Mouse (Mus musculus): ENCODE measurements around the gene Rpp14. TPM values are rescaled to one million over a fixed set of nuclear protein-coding genes. Genes with fewer than 3 reads are reported as not detected.
A peak's percentile ranks its signal among the peaks of the same experiment; 100 is the strongest.

Rpp14 gene
- 57.4 and 65.0 TPM in 2 replicates for polyA plus RNA-seq (2014; fragmentation: Nextera tagmentation; extraction: Ambion mirVana)

GRCm38 (mm10) chr14:8080165-8080679 lies at the start of gene Rpp14:
Gene Rpp14 (plus strand): TSS chr14:8080367.
- Histone ChIP-seq H3K4me2 (replicated peaks; ENCODE audit: low read depth, low read length) (peak within 1 kb of the TSS; percentile 95), H3K9ac (replicated peaks; ENCODE audit: low read depth, low read length) (peak within 1 kb of the TSS; percentile 81), H3K36me3 (ENCODE audit: control insufficient read depth, insufficient read depth, low read length) (peaks cover 8% of the 10 kb centered on the region; the same call in 1 of the 2 replicates), H3K27ac (ENCODE audit: low read length) (peak within 1 kb of the TSS; percentile 95), H3K9me3 (ENCODE audit: control insufficient read depth, low read depth, low read length) (no peaks in the 10 kb centered on the region), H3K4me3 (ENCODE audit: low read depth, low read length) (peak within 1 kb of the TSS; percentile 70), H3K4me1 (ENCODE audit: control insufficient read depth, insufficient read depth, low read length) (0 out of 2 replicates have a peak, but pooled peaks cover 8% of the 10 kb centered on the region), H3K27me3 (ENCODE audit: control insufficient read depth, insufficient read depth, low read length) (no peaks in the 10 kb centered on the region)
- WGBS, result under 1% methylated on average over 47 of the region's 47 CpGs
- ATAC-seq (ENCODE audit: insufficient number of reproducible peaks, insufficient read depth, low FRiP score, low read depth), result peak; percentile 95

GRCm38 (mm10) chr14:8030535-8030934 lies 49.6 kb upstream of the Rpp14 start:
- Histone ChIP-seq H3K4me1 (ENCODE audit: control insufficient read depth, insufficient read depth, low read length) (no peaks in the 10 kb centered on the region), H3K9ac (replicated peaks; ENCODE audit: low read depth, low read length) (no peak overlapping the region), H3K4me2 (replicated peaks; ENCODE audit: low read depth, low read length) (no peak overlapping the region), H3K27me3 (ENCODE audit: control insufficient read depth, insufficient read depth, low read length) (no peaks in the 10 kb centered on the region), H3K9me3 (ENCODE audit: control insufficient read depth, low read depth, low read length) (no peaks in the 10 kb centered on the region), H3K27ac (ENCODE audit: low read length) (no peak overlapping the region), H3K36me3 (ENCODE audit: control insufficient read depth, insufficient read depth, low read length) (no peaks in the 10 kb centered on the region), H3K4me3 (ENCODE audit: low read depth, low read length) (no peak overlapping the region)
- no peak for ATAC-seq (ENCODE audit: insufficient number of reproducible peaks, insufficient read depth, low FRiP score, low read depth)
- 64% methylated on average over 4 of the region's 4 CpGs for WGBS

GRCm38 (mm10) chr14:8032087-8032944 lies 47.9 kb upstream of the Rpp14 start:
- 82% methylated on average over 13 of the region's 13 CpGs for WGBS
- Histone ChIP-seq H3K4me3 (ENCODE audit: low read depth, low read length) (no peak overlapping the region), H3K4me1 (ENCODE audit: control insufficient read depth, insufficient read depth, low read length) (no peaks in the 10 kb centered on the region), H3K27me3 (ENCODE audit: control insufficient read depth, insufficient read depth, low read length) (no peaks in the 10 kb centered on the region), H3K36me3 (ENCODE audit: control insufficient read depth, insufficient read depth, low read length) (no peaks in the 10 kb centered on the region), H3K9me3 (ENCODE audit: control insufficient read depth, low read depth, low read length) (no peaks in the 10 kb centered on the region), H3K27ac (ENCODE audit: low read length) (no peak overlapping the region), H3K9ac (replicated peaks; ENCODE audit: low read depth, low read length) (no peak overlapping the region), H3K4me2 (replicated peaks; ENCODE audit: low read depth, low read length) (no peak overlapping the region)
- ATAC-seq (ENCODE audit: insufficient number of reproducible peaks, insufficient read depth, low FRiP score, low read depth), result no peak

- Histone ChIP-seq H3K9ac (replicated peaks; ENCODE audit: low read depth, low read length) (no peak overlapping the region), H3K4me3 (ENCODE audit: low read depth, low read length) (no peak overlapping the region), H3K4me2 (replicated peaks; ENCODE audit: low read depth, low read length) (no peak overlapping the region), H3K27me3 (ENCODE audit: control insufficient read depth, insufficient read depth, low read length) (no peaks in the 10 kb centered on the region), H3K36me3 (ENCODE audit: control insufficient read depth, insufficient read depth, low read length) (no peaks in the 10 kb centered on the region), H3K27ac (ENCODE audit: low read length) (no peak overlapping the region), H3K9me3 (ENCODE audit: control insufficient read depth, low read depth, low read length) (no peaks in the 10 kb centered on the region), H3K4me1 (ENCODE audit: control insufficient read depth, insufficient read depth, low read length) (no peaks in the 10 kb centered on the region)
- ATAC-seq (ENCODE audit: insufficient number of reproducible peaks, insufficient read depth, low FRiP score, low read depth), result no peak
- WGBS, result 64% methylated on average over 5 of the region's 5 CpGs
Measured at GRCm38 (mm10) chr14:8034561-8034960, 45.6 kb upstream of the Rpp14 start.

- no peak for ATAC-seq (ENCODE audit: insufficient number of reproducible peaks, insufficient read depth, low FRiP score, low read depth)
- H3K9ac ChIP-seq (replicated peaks; ENCODE audit: low read depth, low read length), result no peak overlapping the region
- 81% methylated on average over 6 of the region's 6 CpGs for whole genome bisulfite sequencing
- no peak overlapping the region for H3K4me3 ChIP-seq (ENCODE audit: low read depth, low read length)
- H3K27me3 ChIP-seq (ENCODE audit: control insufficient read depth, insufficient read depth, low read length), result no peaks in the 10 kb centered on the region
- no peaks in the 10 kb centered on the region for H3K36me3 ChIP-seq (ENCODE audit: control insufficient read depth, insufficient read depth, low read length)
- H3K4me2 ChIP-seq (replicated peaks; ENCODE audit: low read depth, low read length), result no peak overlapping the region
- H3K9me3 ChIP-seq (ENCODE audit: control insufficient read depth, low read depth, low read length), result no peaks in the 10 kb centered on the region
- H3K27ac ChIP-seq (ENCODE audit: low read length), result no peak overlapping the region
- no peaks in the 10 kb centered on the region for H3K4me1 ChIP-seq (ENCODE audit: control insufficient read depth, insufficient read depth, low read length)
Measured at GRCm38 (mm10) chr14:8035951-8036350, 44.2 kb upstream of the Rpp14 start.

GRCm38 (mm10) chr14:8036406-8036805 lies 43.8 kb upstream of the Rpp14 start:
- ATAC-seq (ENCODE audit: insufficient number of reproducible peaks, insufficient read depth, low FRiP score, low read depth), result no peak
- WGBS, result 70% methylated on average over 5 of the region's 5 CpGs
- Histone ChIP-seq H3K4me1 (ENCODE audit: control insufficient read depth, insufficient read depth, low read length) (no peaks in the 10 kb centered on the region), H3K27ac (ENCODE audit: low read length) (no peak overlapping the region), H3K9me3 (ENCODE audit: control insufficient read depth, low read depth, low read length) (no peaks in the 10 kb centered on the region), H3K4me3 (ENCODE audit: low read depth, low read length) (no peak overlapping the region), H3K9ac (replicated peaks; ENCODE audit: low read depth, low read length) (no peak overlapping the region), H3K36me3 (ENCODE audit: control insufficient read depth, insufficient read depth, low read length) (no peaks in the 10 kb centered on the region), H3K27me3 (ENCODE audit: control insufficient read depth, insufficient read depth, low read length) (no peaks in the 10 kb centered on the region), H3K4me2 (replicated peaks; ENCODE audit: low read depth, low read length) (no peak overlapping the region)

GRCm38 (mm10) chr14:8038150-8038549 lies 42.0 kb upstream of the Rpp14 start:
- 76% methylated on average over 5 of the region's 5 CpGs for WGBS
- Histone ChIP-seq H3K4me1 (ENCODE audit: control insufficient read depth, insufficient read depth, low read length) (no peaks in the 10 kb centered on the region), H3K36me3 (ENCODE audit: control insufficient read depth, insufficient read depth, low read length) (no peaks in the 10 kb centered on the region), H3K9ac (replicated peaks; ENCODE audit: low read depth, low read length) (no peak overlapping the region), H3K4me3 (ENCODE audit: low read depth, low read length) (no peak overlapping the region), H3K27ac (ENCODE audit: low read length) (no peak overlapping the region), H3K27me3 (ENCODE audit: control insufficient read depth, insufficient read depth, low read length) (no peaks in the 10 kb centered on the region), H3K4me2 (replicated peaks; ENCODE audit: low read depth, low read length) (no peak overlapping the region), H3K9me3 (ENCODE audit: control insufficient read depth, low read depth, low read length) (no peaks in the 10 kb centered on the region)
- ATAC-seq (ENCODE audit: insufficient number of reproducible peaks, insufficient read depth, low FRiP score, low read depth), result no peak

GRCm38 (mm10) chr14:8038791-8039448 lies 41.2 kb upstream of the Rpp14 start:
- no peaks in the 10 kb centered on the region for H3K27me3 ChIP-seq (ENCODE audit: control insufficient read depth, insufficient read depth, low read length)
- H3K36me3 ChIP-seq (ENCODE audit: control insufficient read depth, insufficient read depth, low read length), result no peaks in the 10 kb centered on the region
- ATAC-seq (ENCODE audit: insufficient number of reproducible peaks, insufficient read depth, low FRiP score, low read depth), result no peak
- no peaks in the 10 kb centered on the region for H3K4me1 ChIP-seq (ENCODE audit: control insufficient read depth, insufficient read depth, low read length)
- H3K4me3 ChIP-seq (ENCODE audit: low read depth, low read length), result no peak overlapping the region
- no peak overlapping the region for H3K9ac ChIP-seq (replicated peaks; ENCODE audit: low read depth, low read length)
- no peaks in the 10 kb centered on the region for H3K9me3 ChIP-seq (ENCODE audit: control insufficient read depth, low read depth, low read length)
- H3K4me2 ChIP-seq (replicated peaks; ENCODE audit: low read depth, low read length), result no peak overlapping the region
- no peak overlapping the region for H3K27ac ChIP-seq (ENCODE audit: low read length)
- WGBS, result 81% methylated on average over 7 of the region's 7 CpGs
